8 mouse cellular contexts compared by ENCODE assay signal in the genomic region with DNA sequence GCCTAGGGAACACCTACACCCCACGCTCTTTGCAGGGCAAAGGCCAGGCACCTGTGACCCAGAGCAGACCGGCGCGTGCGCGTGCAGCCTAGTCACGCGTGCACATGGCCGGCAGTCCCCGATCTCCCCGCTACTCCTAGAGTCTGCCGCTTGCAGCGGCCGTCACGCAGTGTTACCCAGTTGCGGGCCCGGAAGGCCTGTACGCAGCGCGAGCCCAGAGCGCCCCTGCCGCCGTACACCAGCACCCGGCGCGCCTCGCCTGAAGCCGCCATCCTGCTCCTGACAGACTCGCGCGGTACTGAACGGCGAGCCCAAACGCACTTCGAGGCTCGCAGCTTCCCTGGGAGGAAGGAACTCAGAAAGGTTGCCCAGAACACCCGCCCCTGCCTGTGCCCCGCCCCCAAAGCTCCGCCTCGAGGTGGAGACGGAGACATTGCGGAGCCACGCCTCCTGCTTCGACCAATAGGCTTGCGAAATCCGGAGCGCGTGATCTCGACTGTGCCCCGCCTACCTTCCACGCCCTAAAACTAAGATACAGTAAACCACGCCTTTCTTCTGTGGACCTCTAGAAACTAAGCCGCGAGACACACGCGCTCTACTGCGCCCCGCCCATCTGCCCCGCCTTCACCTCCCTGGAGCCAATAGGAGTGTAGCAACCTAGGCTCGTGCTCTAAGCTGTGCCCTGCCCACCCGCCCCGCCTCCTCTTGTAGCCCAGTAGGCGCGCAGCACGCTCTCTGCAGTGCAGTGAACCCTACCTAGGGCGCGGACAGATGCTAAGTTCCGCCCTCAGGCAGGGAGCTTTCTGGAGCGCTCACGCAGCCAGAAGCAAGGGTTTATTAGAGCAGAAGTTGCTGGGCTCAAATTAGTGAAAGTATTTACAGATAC. TPM values are rescaled to one million over a fixed set of nuclear protein-coding genes. Genes with fewer than 3 reads are reported as not detected.
DNase-seq lines count a peak whose midpoint lies in the region; ATAC-seq and TF ChIP-seq lines count a peak whose summit lies in the region.

TSS of gene Qdpr (minus strand) at position 406 of the 886 bp plus-strand sequence.

- peaks cover 3 to 16% of the 10 kb centered on the region in 2 experiments; a peak in 3 of 4 replicates for H3K36me3 ChIP-seq in MEL (ENCODE audit: control insufficient read depth in 1 of 2, insufficient read depth in 2 of 2, low read length in 2 of 2)
- no peaks in the 10 kb centered on the region for H3K36me3 ChIP-seq in forebrain, postnatal 0 days (ENCODE audit: insufficient read depth)
- no peaks in the 10 kb centered on the region for H3K36me3 ChIP-seq in lung, embryonic 15.5 days

- DNase-seq in MEL (ENCODE audit: low read depth, low spot score) = peak; percentile 100
- peak; percentile 91 to 95 for DNase-seq in cerebellum, adult 2 months
- peak; percentile 98 for DNase-seq in forebrain, postnatal 0 days
- DNase-seq in heart, postnatal 4 days = peak; percentile 97
- DNase-seq in layer of hippocampus, adult 8-10 months (ENCODE audit: low spot score in 2 of 2) = peak; percentile 96 to 97
- peak; percentile 95 for DNase-seq in ovary, adult 18-20 months (ENCODE audit: low spot score)
- peak; percentile 100 for DNase-seq in thymus, postnatal 0 days (ENCODE audit: low spot score)

- TF ChIP-seq RAD21 in MEL (IDR thresholded peaks at IDR 0.05; ENCODE audit: low read depth, low read length) = no peak

- peak within 1 kb of the TSS; percentile 71 to 89 for H3K4me3 ChIP-seq in MEL (ENCODE audit: control insufficient read depth in 1 of 2, insufficient read depth in 1 of 2, low read depth in 2 of 2, low read length in 2 of 2)
- peak within 1 kb of the TSS; percentile 80 for H3K4me3 ChIP-seq in cerebellum, adult 2 months (replicated peaks; ENCODE audit: insufficient read depth, low read depth, low read length)
- H3K4me3 ChIP-seq in forebrain, postnatal 0 days (ENCODE audit: low read depth, low read length) = peak within 1 kb of the TSS; percentile 57
- peak within 1 kb of the TSS; percentile 69 for H3K4me3 ChIP-seq in lung, embryonic 15.5 days

- peak within 1 kb of the TSS; percentile 19; the same call in 1 of the 2 replicates for H3K27ac ChIP-seq in MEL (ENCODE audit: control insufficient read depth, low read depth, low read length)
- 0 out of 2 replicates have a peak within 1 kb of the TSS, but pooled peaks have one; percentile 15 for H3K27ac ChIP-seq in cerebellum, adult 2 months (ENCODE audit: insufficient read depth, low read length)
- H3K27ac ChIP-seq in forebrain, postnatal 0 days (ENCODE audit: low read depth, low read length) = peak within 1 kb of the TSS; percentile 70
- H3K27ac ChIP-seq in lung, embryonic 15.5 days = peak within 1 kb of the TSS; percentile 66

- H3K9ac ChIP-seq in MEL (ENCODE audit: control insufficient read depth, low read depth, low read length, poor library complexity, severe bottlenecking) = peak within 1 kb of the TSS; percentile 71
- peak within 1 kb of the TSS; percentile 63 for H3K9ac ChIP-seq in forebrain, postnatal 0 days
- H3K9ac ChIP-seq in lung, embryonic 15.5 days = peak within 1 kb of the TSS; percentile 64

- ATAC-seq in forebrain, postnatal 0 days = peak; percentile 98
- peak; percentile 100 for ATAC-seq in lung, embryonic 15.5 days (ENCODE audit: borderline replicate concordance, extremely low read depth, low FRiP score, low TSS enrichment)

- under 1% methylated on average over 70 of the region's 70 CpGs for WGBS in cerebellum, adult 2 months
- 1% methylated on average over 70 of the region's 70 CpGs for WGBS in forebrain, postnatal 0 days
- under 1% methylated on average over 69 of the region's 70 CpGs for WGBS in lung, embryonic 15.5 days

- no peak for TF ChIP-seq CTCF in MEL (IDR thresholded peaks at IDR 0.05 in 2 of 3, conservative IDR thresholded peaks at IDR 0.05 in 1 of 3; ENCODE audit: control insufficient read depth in 1 of 3, insufficient read depth in 1 of 3, low read depth in 2 of 3, low read length in 3 of 3, poor library complexity in 1 of 3, severe bottlenecking in 1 of 3)
- no peak for TF ChIP-seq CTCF in cerebellum, adult 2 months (IDR thresholded peaks at IDR 0.05; ENCODE audit: borderline replicate concordance, insufficient read depth, low read depth, low read length)
- peak; percentile 40; the same call in 1 of the 2 replicates for TF ChIP-seq CTCF in forebrain, postnatal 0 days (IDR thresholded peaks at IDR 0.05; ENCODE audit: low read depth)

- no peaks in the 10 kb centered on the region for H3K27me3 ChIP-seq in MEL (ENCODE audit: control insufficient read depth in 1 of 2, insufficient read depth in 2 of 2, low read length in 2 of 2)
- no peaks in the 10 kb centered on the region for H3K27me3 ChIP-seq in cerebellum, adult 2 months (ENCODE audit: control insufficient read depth, insufficient read depth, low read length)
- H3K27me3 ChIP-seq in forebrain, postnatal 0 days (ENCODE audit: insufficient read depth, low read length) = no peaks in the 10 kb centered on the region; the same call in 1 of the 2 replicates
- no peaks in the 10 kb centered on the region for H3K27me3 ChIP-seq in lung, embryonic 15.5 days

- no peaks in the 10 kb centered on the region for H3K9me3 ChIP-seq in MEL (replicated peaks; ENCODE audit: insufficient read depth, low read length)
- no peaks in the 10 kb centered on the region for H3K9me3 ChIP-seq in forebrain, postnatal 0 days (ENCODE audit: low read length)
- no peaks in the 10 kb centered on the region for H3K9me3 ChIP-seq in lung, embryonic 15.5 days

- peak within 1 kb of the TSS; percentile 97 for H3K4me2 ChIP-seq in forebrain, postnatal 0 days (ENCODE audit: low read depth)
- peak within 1 kb of the TSS; percentile 92 for H3K4me2 ChIP-seq in lung, embryonic 15.5 days

- no peak for TF ChIP-seq EP300 in MEL (IDR thresholded peaks at IDR 0.05; ENCODE audit: low read depth in 1 of 2, low read length in 2 of 2)

- peaks cover 14% of the 10 kb centered on the region for H3K79me2 ChIP-seq in MEL (ENCODE audit: control insufficient read depth, insufficient read depth, low read length, poor library complexity)

- H3K4me1 ChIP-seq in MEL (ENCODE audit: control insufficient read depth in 1 of 2, insufficient read depth in 2 of 2, low read length in 2 of 2) = peaks cover 0 to 20% of the 10 kb centered on the region in 2 experiments
- H3K4me1 ChIP-seq in cerebellum, adult 2 months (ENCODE audit: control insufficient read depth, insufficient read depth, low read length) = peaks cover 8% of the 10 kb centered on the region
- 0 out of 2 replicates have a peak, but pooled peaks cover 11% of the 10 kb centered on the region for H3K4me1 ChIP-seq in forebrain, postnatal 0 days (ENCODE audit: insufficient read depth)
- peaks cover 12% of the 10 kb centered on the region for H3K4me1 ChIP-seq in lung, embryonic 15.5 days

- TF ChIP-seq POLR2A in MEL (IDR thresholded peaks at IDR 0.05; ENCODE audit: control insufficient read depth in 1 of 2, insufficient read depth in 1 of 2, low read depth in 1 of 2, low read length in 2 of 2, poor library complexity in 1 of 2) = peak; percentile 62 to 85; a peak in 3 of 4 replicates
- peak; percentile 48; the same call in 1 of the 2 replicates for TF ChIP-seq POLR2A in cerebellum, adult 2 months (IDR thresholded peaks at IDR 0.05; ENCODE audit: borderline replicate concordance, insufficient read depth, low read length)

TF ChIP-seq in MEL, 35 proteins besides CTCF, POLR2A, EP300 and RAD21:
- peak; percentile 81 for TF ChIP-seq MXI1 (IDR thresholded peaks at IDR 0.05; ENCODE audit: low read depth, low read length)
- no peak for TF ChIP-seq TAL1 (IDR thresholded peaks at IDR 0.05; ENCODE audit: low read length)
- peak; percentile 95 for TF ChIP-seq USF1 (IDR thresholded peaks at IDR 0.05; ENCODE audit: low read depth, low read length)
- TF ChIP-seq USF2 (IDR thresholded peaks at IDR 0.05; ENCODE audit: borderline replicate concordance in 1 of 2, insufficient read depth in 1 of 2, low read depth in 1 of 2, low read length in 2 of 2) = peak in 1 of 2 experiments; percentile 76; a peak in 2 of 4 replicates
- TF ChIP-seq ELF1 (IDR thresholded peaks at IDR 0.05; ENCODE audit: low read depth, low read length) = peak; percentile 64
- no peak for TF ChIP-seq ZMIZ1 (IDR thresholded peaks at IDR 0.05; ENCODE audit: low read depth, low read length)
- peak; percentile 48; the same call in 1 of the 2 replicates for TF ChIP-seq BHLHE40 (IDR thresholded peaks at IDR 0.05; ENCODE audit: borderline replicate concordance, low read depth, low read length)
- peak; percentile 81 for TF ChIP-seq MYC (IDR thresholded peaks at IDR 0.05; ENCODE audit: low read depth, low read length)
- peak; percentile 70 for TF ChIP-seq SIN3A (IDR thresholded peaks at IDR 0.05; ENCODE audit: low read length)
- TF ChIP-seq NELFE (IDR thresholded peaks at IDR 0.05; ENCODE audit: low read depth, low read length) = peak; percentile 53; the same call in 1 of the 2 replicates
- peak; percentile 71 for TF ChIP-seq HCFC1 (IDR thresholded peaks at IDR 0.05; ENCODE audit: low read depth, low read length)
- no peak for TF ChIP-seq ZNF384 (IDR thresholded peaks at IDR 0.05; ENCODE audit: low read depth, low read length)
- no peak for TF ChIP-seq GATA1 (IDR thresholded peaks at IDR 0.05; ENCODE audit: low read depth, low read length)
- TF ChIP-seq NRF1 (IDR thresholded peaks at IDR 0.05; ENCODE audit: insufficient read depth, low read depth, low read length, poor library complexity, severe bottlenecking) = peak; percentile 68
- peak; percentile 69 for TF ChIP-seq TBP (IDR thresholded peaks at IDR 0.05; ENCODE audit: low read depth, low read length)
- TF ChIP-seq TCF12 (IDR thresholded peaks at IDR 0.05; ENCODE audit: low read depth, low read length) = peak; percentile 62
- TF ChIP-seq MAX (IDR thresholded peaks at IDR 0.05; ENCODE audit: low read length) = peak; percentile 68
- TF ChIP-seq POLR2AphosphoS5 (IDR thresholded peaks at IDR 0.05; ENCODE audit: borderline replicate concordance, low read depth, low read length) = no peak
- TF ChIP-seq GABPA (IDR thresholded peaks at IDR 0.05; ENCODE audit: low read depth, low read length) = no peak

RNA-seq across cellular contexts. Expression of gene Qdpr, which starts in this region (rescaled TPM):
- total RNA-seq in MEL (2012; rRNA removed) = 113 and 119 TPM in 2 replicates
- 100 to 1,000 TPM in 1 of 2 experiments, not detected in 1; 226 TPM for polyA plus RNA-seq in MEL (2012; ENCODE audit: insufficient read depth in 1 of 2, insufficient read length in 2 of 2, low read depth in 1 of 2, low replicate concordance in 2 of 2, missing spikeins in 1 of 2)
- 454 and 593 TPM in 2 replicates for polyA plus RNA-seq in cerebellum, adult 2 months (2012; rRNA removed)
- total RNA-seq in forebrain, postnatal 0 days (2014; rRNA removed) = 28.1 and 42.2 TPM in 2 replicates
- polyA plus RNA-seq in forebrain, postnatal 0 days (2015; fragmentation: Nextera tagmentation; extraction: Ambion mirVana) = 125 and 129 TPM in 2 replicates
- 10 to 100 TPM; 72.7 to 81.2 TPM for total RNA-seq in heart, postnatal 4 days (2021)
- 100 to 1,000 TPM; 206 to 221 (median 212) TPM for total RNA-seq in layer of hippocampus, adult 8-10 months (2022)
- 136 TPM in 2 replicates for polyA plus RNA-seq in lung, embryonic 15.5 days (2015; fragmentation: Nextera tagmentation; extraction: Ambion mirVana)
- 125 and 126 TPM in 2 replicates for polyA plus RNA-seq in thymus, postnatal 0 days (2015; fragmentation: Nextera tagmentation; extraction: Ambion mirVana)

Comparison
In these comparisons a context has a peak if more than half of its experiments do, and no peak if none do; other contexts are left out.
1. Peak in every context shown above with its lines: DNase-seq, ATAC-seq, H3K4me3 ChIP-seq and H3K27ac ChIP-seq.
2. H3K27ac ChIP-seq: peak in every context shown above with its lines; median percentile 70 in forebrain, postnatal 0 days; 66 in lung, embryonic 15.5 days; 19 in MEL; 15 in cerebellum, adult 2 months.